Mouse (Mus musculus): ENCODE data around the gene Plg. TPM values are rescaled to one million over a fixed set of nuclear protein-coding genes. Genes with fewer than 3 reads are reported as not detected.
A peak's percentile ranks its signal among the peaks of the same experiment; 100 is the strongest.

Plg gene
- total and polyA plus RNA-seq, 2 experiments: 1,031 to 1,403 TPM

DNA sequence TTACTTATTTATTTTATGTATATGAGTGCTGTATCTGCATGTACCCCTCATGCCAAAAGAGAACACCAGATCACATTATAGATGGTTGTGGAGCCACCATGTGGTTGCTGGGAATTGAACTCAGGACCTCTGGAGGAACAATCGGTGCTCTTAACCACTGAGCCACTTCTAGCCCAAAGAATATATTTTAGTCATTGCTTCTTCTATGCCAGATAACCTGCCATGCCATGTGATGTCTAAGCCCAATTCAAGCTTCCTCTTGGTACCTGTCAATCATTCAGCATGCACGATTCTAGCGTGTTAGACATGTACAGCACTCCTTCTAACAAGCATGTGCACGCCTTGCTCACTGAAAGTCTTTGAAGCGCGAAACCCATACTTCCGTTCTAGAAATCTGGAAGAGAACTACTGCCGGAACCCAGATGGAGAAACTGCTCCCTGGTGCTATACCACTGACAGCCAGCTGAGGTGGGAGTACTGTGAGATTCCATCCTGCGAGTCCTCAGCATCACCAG is 17.8 kb downstream of the Plg start:
- H3K4me3 ChIP-seq (ENCODE audit: insufficient read depth, low read depth, low read length): no peak overlapping the region
- H3K27me3 ChIP-seq (ENCODE audit: control insufficient read depth, insufficient read depth, low read length): no peaks in the 10 kb centered on the region
- H3K27ac ChIP-seq (replicated peaks; ENCODE audit: insufficient read depth, low read depth, low read length): no peak overlapping the region
- TF ChIP-seq CTCF (IDR thresholded peaks at IDR 0.05; ENCODE audit: low read depth, low read length): no peak
- no peak for TF ChIP-seq POLR2A (IDR thresholded peaks at IDR 0.05; ENCODE audit: extremely low read depth, insufficient read depth, low read length)
- WGBS: 82% methylated on average over 9 of the region's 9 CpGs
- no peak for DNase-seq (ENCODE audit: extremely low read depth, low read depth, low spot score)
- no peak overlapping the region for H3K9ac ChIP-seq (ENCODE audit: low read depth, low read length)
- H3K4me1 ChIP-seq (ENCODE audit: control insufficient read depth, insufficient read depth, low read length): no peaks in the 10 kb centered on the region
- no peaks in the 10 kb centered on the region for H3K79me2 ChIP-seq (ENCODE audit: control insufficient read depth, insufficient read depth, low read length)
- peaks cover 90% of the 10 kb centered on the region for H3K36me3 ChIP-seq (ENCODE audit: control insufficient read depth, insufficient read depth, low read length)

DNA sequence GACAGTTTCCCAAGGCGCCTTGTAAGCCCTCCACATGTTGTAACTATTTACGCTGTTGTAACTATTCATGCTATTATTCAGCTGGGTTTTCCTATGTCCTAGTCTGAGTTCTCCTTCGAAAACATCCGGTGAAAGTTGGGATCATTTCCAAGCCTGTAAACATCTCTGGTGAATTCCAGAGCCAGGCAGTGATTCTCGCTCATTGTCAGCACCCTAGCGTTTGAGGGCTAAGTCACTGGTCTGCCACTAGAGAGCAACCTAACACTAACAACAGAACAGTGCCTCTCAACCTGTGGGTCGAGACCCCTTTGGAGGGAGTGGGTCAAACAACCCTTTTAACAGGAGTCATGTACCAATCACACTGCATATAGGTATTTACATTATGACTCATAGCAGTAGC is 25.0 kb downstream of the Plg start:
- Histone ChIP-seq H3K27ac (replicated peaks; ENCODE audit: insufficient read depth, low read depth, low read length) (peak overlapping the region; percentile 25), H3K36me3 (ENCODE audit: control insufficient read depth, insufficient read depth, low read length) (peaks cover 90% of the 10 kb centered on the region)

GRCm38 (mm10) chr17:12409346-12409944 is 31.0 kb downstream of the Plg start:
- H3K27me3 ChIP-seq (ENCODE audit: control insufficient read depth, insufficient read depth, low read length): no peaks in the 10 kb centered on the region
- no peaks in the 10 kb centered on the region for H3K79me2 ChIP-seq (ENCODE audit: control insufficient read depth, insufficient read depth, low read length)
- no peak overlapping the region for H3K27ac ChIP-seq (replicated peaks; ENCODE audit: insufficient read depth, low read depth, low read length)
- no peak overlapping the region for H3K9ac ChIP-seq (ENCODE audit: low read depth, low read length)
- DNase-seq (ENCODE audit: extremely low read depth, low read depth, low spot score): peak; percentile 31
- TF ChIP-seq POLR2A (IDR thresholded peaks at IDR 0.05; ENCODE audit: extremely low read depth, insufficient read depth, low read length): no peak
- TF ChIP-seq CTCF (IDR thresholded peaks at IDR 0.05; ENCODE audit: low read depth, low read length): no peak
- peaks cover 98% of the 10 kb centered on the region for H3K36me3 ChIP-seq (ENCODE audit: control insufficient read depth, insufficient read depth, low read length)
- peaks cover 8% of the 10 kb centered on the region for H3K4me1 ChIP-seq (ENCODE audit: control insufficient read depth, insufficient read depth, low read length)
- no peak overlapping the region for H3K4me3 ChIP-seq (ENCODE audit: insufficient read depth, low read depth, low read length)
- WGBS: 49% methylated on average over 11 of the region's 11 CpGs

More for the DNA sequence above, 25.0 kb downstream of the Plg start:
- TF ChIP-seq CTCF (IDR thresholded peaks at IDR 0.05; ENCODE audit: low read depth, low read length): peak; percentile 15; the same call in 1 of the 2 replicates
- no peak for TF ChIP-seq POLR2A (IDR thresholded peaks at IDR 0.05; ENCODE audit: extremely low read depth, insufficient read depth, low read length)
- Histone ChIP-seq H3K27me3 (ENCODE audit: control insufficient read depth, insufficient read depth, low read length) (no peaks in the 10 kb centered on the region), H3K9ac (ENCODE audit: low read depth, low read length) (no peak overlapping the region), H3K4me3 (ENCODE audit: insufficient read depth, low read depth, low read length) (no peak overlapping the region), H3K4me1 (ENCODE audit: control insufficient read depth, insufficient read depth, low read length) (peaks cover 2% of the 10 kb centered on the region; the same call in 1 of the 2 replicates), H3K79me2 (ENCODE audit: control insufficient read depth, insufficient read depth, low read length) (no peaks in the 10 kb centered on the region)
- DNase-seq (ENCODE audit: extremely low read depth, low read depth, low spot score): peak; percentile 68
- 24% methylated on average over 7 of the region's 7 CpGs for WGBS

GRCm38 (mm10) chr17:12412181-12412890 is 33.9 kb downstream of the Plg start:
- Histone ChIP-seq H3K79me2 (ENCODE audit: control insufficient read depth, insufficient read depth, low read length) (no peaks in the 10 kb centered on the region), H3K36me3 (ENCODE audit: control insufficient read depth, insufficient read depth, low read length) (peaks cover 93% of the 10 kb centered on the region), H3K27ac (replicated peaks; ENCODE audit: insufficient read depth, low read depth, low read length) (0 out of 2 replicates have a peak overlapping the region, but pooled peaks have one; percentile 13), H3K4me1 (ENCODE audit: control insufficient read depth, insufficient read depth, low read length) (peaks cover 6% of the 10 kb centered on the region), H3K27me3 (ENCODE audit: control insufficient read depth, insufficient read depth, low read length) (no peaks in the 10 kb centered on the region), H3K4me3 (ENCODE audit: insufficient read depth, low read depth, low read length) (no peak overlapping the region), H3K9ac (ENCODE audit: low read depth, low read length) (no peak overlapping the region)
- WGBS: 51% methylated on average over 10 of the region's 10 CpGs
- DNase-seq (ENCODE audit: extremely low read depth, low read depth, low spot score): peak; percentile 43
- TF ChIP-seq CTCF (IDR thresholded peaks at IDR 0.05; ENCODE audit: low read depth, low read length): no peak

- H3K79me2 ChIP-seq (ENCODE audit: control insufficient read depth, insufficient read depth, low read length): no peaks in the 10 kb centered on the region
- peaks cover 92% of the 10 kb centered on the region for H3K36me3 ChIP-seq (ENCODE audit: control insufficient read depth, insufficient read depth, low read length)
- WGBS: 33% methylated on average over 3 of the region's 3 CpGs
- DNase-seq (ENCODE audit: extremely low read depth, low read depth, low spot score): peak; percentile 72
- H3K9ac ChIP-seq (ENCODE audit: low read depth, low read length): no peak overlapping the region
- no peak overlapping the region for H3K4me3 ChIP-seq (ENCODE audit: insufficient read depth, low read depth, low read length)
- peaks cover 6% of the 10 kb centered on the region for H3K4me1 ChIP-seq (ENCODE audit: control insufficient read depth, insufficient read depth, low read length)
- no peak for TF ChIP-seq POLR2A (IDR thresholded peaks at IDR 0.05; ENCODE audit: extremely low read depth, insufficient read depth, low read length)
- TF ChIP-seq CTCF (IDR thresholded peaks at IDR 0.05; ENCODE audit: low read depth, low read length): no peak
- no peaks in the 10 kb centered on the region for H3K27me3 ChIP-seq (ENCODE audit: control insufficient read depth, insufficient read depth, low read length)
- 0 out of 2 replicates have a peak overlapping the region, but pooled peaks have one; percentile 13 for H3K27ac ChIP-seq (replicated peaks; ENCODE audit: insufficient read depth, low read depth, low read length)
Measured at GRCm38 (mm10) chr17:12412891-12413237, 34.5 kb downstream of the Plg start.
